Mouse (Mus musculus) stomach, postnatal 0 days (tissue): ENCODE data around the gene Bpifa6.

Source experiments
- CTCF ChIP-seq: IDR thresholded peaks from 2 replicates; pipeline ENCODE4 v1.5.1; 2016; ENCODE audit warnings: antibody characterized with exemption, low read depth, mild to moderate bottlenecking, moderate library complexity
- EP300 ChIP-seq: optimal IDR thresholded peaks from 2 replicates; pipeline ENCODE3; 2016; ENCODE audit warnings: antibody characterized with exemption

DNA sequence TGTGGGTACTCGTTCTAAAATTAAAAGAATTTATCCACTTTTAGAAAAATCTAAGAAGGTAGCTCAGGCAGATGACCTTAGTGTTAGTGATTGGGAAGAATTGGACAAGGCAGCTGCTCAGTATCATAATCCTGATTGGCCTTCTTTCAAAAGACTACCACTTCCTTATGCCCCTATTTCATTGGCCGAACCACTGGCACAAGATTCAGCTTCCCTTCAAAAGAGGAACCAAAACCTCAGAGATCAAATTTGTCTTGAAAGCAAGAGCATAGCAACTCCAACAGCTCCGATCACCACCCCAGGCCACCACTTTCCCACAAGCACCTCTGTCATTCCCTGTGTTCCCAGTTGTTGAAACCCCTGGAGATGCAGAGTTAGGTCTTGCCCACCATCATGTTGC lies 70.0 kb downstream of the Bpifa6 start:
- TF ChIP-seq CTCF = no peak
- no peak for TF ChIP-seq EP300
